ENCODE assay signal across 8 mouse cellular contexts in the genomic region with DNA sequence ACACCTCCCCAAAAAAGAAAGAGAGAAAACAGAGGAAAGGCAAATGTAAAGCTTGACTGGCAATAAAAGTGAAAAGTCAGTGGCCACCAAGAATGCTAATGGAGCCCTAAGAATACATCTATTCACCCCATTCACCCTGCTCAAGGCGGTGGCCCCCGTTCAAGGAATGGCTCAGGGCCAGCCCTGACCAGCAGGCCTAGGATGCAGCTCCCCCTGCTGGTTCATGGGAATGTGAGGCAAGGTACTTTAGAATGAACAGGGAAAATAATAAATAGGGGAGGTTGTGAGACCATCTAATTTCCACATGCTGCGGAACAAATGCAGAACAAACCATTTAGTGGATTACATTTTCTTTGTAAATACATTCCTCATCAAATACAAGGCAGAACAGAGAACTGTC. TPM values are rescaled to one million over a fixed set of nuclear protein-coding genes. Genes with fewer than 3 reads are reported as not detected.
A peak's percentile ranks its signal among the peaks of the same experiment; 100 is the strongest.
DNase-seq lines count a peak whose midpoint lies in the region; ATAC-seq and TF ChIP-seq lines count a peak whose summit lies in the region.

No protein-coding gene starts in this region.

- H3K27me3 ChIP-seq in spleen, adult 2 months (ENCODE audit: control insufficient read depth, insufficient read depth, low read length), result no peaks in the 10 kb centered on the region
- no peaks in the 10 kb centered on the region for H3K27me3 ChIP-seq in intestine, embryonic 16.5 days (replicated peaks; ENCODE audit: control insufficient read depth, insufficient read depth, low read length)
- H3K27me3 ChIP-seq in liver, embryonic 13.5 days, result no peaks in the 10 kb centered on the region

- no peaks in the 10 kb centered on the region for H3K4me1 ChIP-seq in spleen, adult 2 months (ENCODE audit: control insufficient read depth, insufficient read depth, insufficient read length)
- H3K4me1 ChIP-seq in intestine, embryonic 16.5 days (ENCODE audit: control insufficient read depth, insufficient read depth, low read length), result 0 out of 2 replicates have a peak, but pooled peaks cover 12% of the 10 kb centered on the region
- no peaks in the 10 kb centered on the region for H3K4me1 ChIP-seq in liver, embryonic 13.5 days (replicated peaks)

- no peaks in the 10 kb centered on the region for H3K9me3 ChIP-seq in intestine, embryonic 16.5 days (ENCODE audit: control insufficient read depth, low read length)
- H3K9me3 ChIP-seq in liver, embryonic 13.5 days (replicated peaks), result no peaks in the 10 kb centered on the region

- peak; percentile 62; the same call in 1 of the 2 replicates for ATAC-seq in intestine, embryonic 16.5 days
- ATAC-seq in liver, embryonic 13.5 days (ENCODE audit: low read depth), result no peak

- no peak overlapping the region for H3K4me3 ChIP-seq in spleen, adult 2 months (ENCODE audit: extremely low read depth, insufficient read depth, insufficient read length)
- no peak overlapping the region for H3K4me3 ChIP-seq in intestine, embryonic 16.5 days (ENCODE audit: low read length)
- H3K4me3 ChIP-seq in liver, embryonic 13.5 days (replicated peaks), result no peak overlapping the region

- 59% methylated on average over 3 of the region's 3 CpGs for WGBS in spleen, adult 2 months
- 41% methylated on average over 3 of the region's 3 CpGs for WGBS in intestine, embryonic 16.5 days
- 74% methylated on average over 3 of the region's 3 CpGs for WGBS in liver, embryonic 13.5 days (ENCODE audit: insufficient replicate concordance)

- no peak for TF ChIP-seq POLR2A in spleen, adult 2 months (IDR thresholded peaks at IDR 0.05; ENCODE audit: low read depth, low read length)
- TF ChIP-seq POLR2A in brain, embryonic 14.5 days (IDR thresholded peaks at IDR 0.05; ENCODE audit: borderline replicate concordance, extremely low read depth, insufficient read depth, insufficient read length, poor library complexity, severe bottlenecking), result no peak

- peak in 1 of 2 experiments; percentile 36 for DNase-seq in spleen, adult 2 months (ENCODE audit: low read depth in 1 of 2, low spot score in 2 of 2)
- DNase-seq in spleen, adult 12 weeks (ENCODE audit: low spot score), result no peak
- DNase-seq in brain, embryonic 14.5 days (ENCODE audit: low read depth), result peak; percentile 75
- DNase-seq in gastrocnemius, adult 18-20 months (ENCODE audit: low spot score), result peak; percentile 73
- DNase-seq in liver, embryonic 13.5 days, result peak; percentile 22
- peak; percentile 60 for DNase-seq in ovary, postnatal 36 days (ENCODE audit: low spot score)
- DNase-seq in yolk sac, embryonic 10.5 days (ENCODE audit: low spot score), result no peak

- H3K27ac ChIP-seq in spleen, adult 2 months (ENCODE audit: insufficient read depth, low read length), result no peak overlapping the region
- H3K27ac ChIP-seq in intestine, embryonic 16.5 days (ENCODE audit: low read length), result peak overlapping the region; percentile 23; the same call in 1 of the 2 replicates
- H3K27ac ChIP-seq in liver, embryonic 13.5 days, result no peak overlapping the region

- peaks cover 53% of the 10 kb centered on the region for H3K36me3 ChIP-seq in spleen, adult 2 months (ENCODE audit: control insufficient read depth, insufficient read depth, low read length)
- H3K36me3 ChIP-seq in intestine, embryonic 16.5 days (ENCODE audit: control insufficient read depth, insufficient read depth, low read length), result peaks cover 31% of the 10 kb centered on the region
- peaks cover 99% of the 10 kb centered on the region for H3K36me3 ChIP-seq in liver, embryonic 13.5 days

- no peak overlapping the region for H3K9ac ChIP-seq in intestine, embryonic 16.5 days (ENCODE audit: low read depth, low read length)
- no peak overlapping the region for H3K9ac ChIP-seq in liver, embryonic 13.5 days

- no peak overlapping the region for H3K4me2 ChIP-seq in intestine, embryonic 16.5 days (ENCODE audit: low read depth, low read length)
- no peak overlapping the region for H3K4me2 ChIP-seq in liver, embryonic 13.5 days

- peak; percentile 71; the same call in 1 of the 2 replicates for TF ChIP-seq CTCF in spleen, adult 2 months (IDR thresholded peaks at IDR 0.05; ENCODE audit: extremely low read depth, insufficient read depth, insufficient read length, insufficient replicate concordance)
- TF ChIP-seq CTCF in brain, embryonic 14.5 days (IDR thresholded peaks at IDR 0.05; ENCODE audit: borderline replicate concordance, extremely low read depth, insufficient read depth, insufficient read length), result peak; percentile 78

RNA-seq across cellular contexts. Expression of a gene that starts 20.4 kb away (rescaled TPM):
- polyA plus RNA-seq in spleen, adult 2 months (2012; rRNA removed), result 1.1 and 1.5 TPM in 2 replicates
- 0.31 and 0.34 TPM in 2 replicates for polyA plus RNA-seq in brain, embryonic 14.5 days (2012; rRNA removed)
- total RNA-seq in gastrocnemius, adult 18-20 months (2021), result under 1 TPM; 0.18 to 0.19 TPM
- polyA plus RNA-seq in intestine, embryonic 16.5 days (2015; fragmentation: Nextera tagmentation; extraction: Ambion mirVana), result 0.05 and 0.16 TPM in 2 replicates
- polyA plus RNA-seq in liver, embryonic 13.5 days (2015; fragmentation: Nextera tagmentation; extraction: Ambion mirVana), result not detected in 2 replicates

RNA-seq across cellular contexts. Expression of a gene that starts 43.1 kb away (rescaled TPM):
- polyA plus RNA-seq in spleen, adult 2 months (2012; rRNA removed), result 23.5 and 24.5 TPM in 2 replicates
- polyA plus RNA-seq in brain, embryonic 14.5 days (2012; rRNA removed), result 27.6 and 33.0 TPM in 2 replicates
- total RNA-seq in gastrocnemius, adult 18-20 months (2021), result 10 to 100 TPM in 1 of 2 experiments, 1 to 10 TPM in 1; 9.6 to 12.5 TPM
- polyA plus RNA-seq in intestine, embryonic 16.5 days (2015; fragmentation: Nextera tagmentation; extraction: Ambion mirVana), result 5.1 and 6.6 TPM in 2 replicates
- 0.45 and 0.48 TPM in 2 replicates for polyA plus RNA-seq in liver, embryonic 13.5 days (2015; fragmentation: Nextera tagmentation; extraction: Ambion mirVana)

Comparison
In these comparisons a context has a peak if more than half of its experiments do, and no peak if none do; other contexts are left out.
1. DNase-seq: peak in brain, embryonic 14.5 days (single experiment), gastrocnemius, adult 18-20 months (single experiment), liver, embryonic 13.5 days (single experiment) and ovary, postnatal 36 days (single experiment); none in spleen, adult 12 weeks (single experiment) and yolk sac, embryonic 10.5 days (single experiment).